Mouse (Mus musculus): ENCODE measurements around the gene Stxbp1.

GRCm38 (mm10) chr2:32882283-32883043 lies 35.4 kb upstream of the Stxbp1 start:
- TF ChIP-seq CTCF (IDR thresholded peaks at IDR 0.05; ENCODE audit: low read depth, low read length), result no peak
- TF ChIP-seq GATA1 (IDR thresholded peaks at IDR 0.05; ENCODE audit: borderline replicate concordance, low read length), result no peak
- no peak for TF ChIP-seq POLR2AphosphoS5 (IDR thresholded peaks at IDR 0.05; ENCODE audit: insufficient replicate concordance, low read depth, low read length)

Data from G1E (cell line).